Mouse (Mus musculus): ENCODE results near the gene Ribc2.

DNA sequence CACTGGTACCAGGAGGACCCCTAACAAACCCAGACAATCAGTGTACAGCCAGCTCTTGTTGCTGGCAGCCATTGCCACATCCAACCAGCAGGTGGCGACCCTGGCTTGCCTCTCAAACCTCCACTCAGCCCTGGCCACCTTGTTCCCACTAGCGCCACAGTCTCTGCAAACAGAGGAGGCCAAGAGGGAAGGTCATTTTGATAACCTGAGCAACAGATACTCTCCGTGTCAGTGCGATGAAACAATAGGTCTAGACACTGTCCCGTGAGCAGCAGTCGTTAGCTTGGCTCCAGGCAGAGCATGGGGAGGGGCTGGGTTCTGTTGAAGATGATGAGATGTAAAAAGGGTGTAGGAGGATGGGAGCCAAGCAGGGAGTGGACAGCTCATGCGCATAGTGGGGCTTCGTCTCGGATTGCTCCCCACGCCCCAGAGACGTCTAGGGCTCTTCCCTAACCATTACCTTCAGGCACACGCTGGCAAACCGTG, 19.6 kb downstream of the Ribc2 start:
- TF ChIP-seq CTCF (IDR thresholded peaks at IDR 0.05), result peak; percentile 99
- TF ChIP-seq EP300 (IDR thresholded peaks at IDR 0.05), result no peak
